Mouse (Mus musculus) gonadal fat pad, adult 2 months (tissue): Measurements from ENCODE around the gene Cep128. TPM values are rescaled to one million over a fixed set of nuclear protein-coding genes. Genes with fewer than 3 reads are reported as not detected.
A peak's percentile ranks its signal among the peaks of the same experiment; 100 is the strongest.
"Not testable (repeated sequence)": the region's sequence is repeated elsewhere in the genome, so short reads cannot be mapped to it uniquely, and the experiment has no call there.

Source experiments
- DNase-seq: peaks from one replicate; pipeline ENCODE4 v3.0.0-alpha.2; 2012; ENCODE audit warnings: low read depth
- polyA plus RNA-seq: library from polyadenylated mRNA; depleted of rRNA; stranded (reverse); fragments of >200 nt; gene quantifications from 2 replicates; pipeline ENCODE4 v1.2.3, GENCODE M21; 2012; rRNA removed

Gene Cep128
- 2.8 and 4.0 TPM in 2 replicates for polyA plus RNA-seq

- DNase-seq, result peak; percentile 70
Observed at GRCm38 (mm10) chr12:91384281-91385017, at the start of gene Cep128, which contains the start of gene Tshr. TSS of gene Cep128 (minus strand) at chr12:91384409. TSS of gene Tshr (plus strand) at chr12:91384563.

GRCm38 (mm10) chr12:91427129-91427528 is 42.9 kb upstream of the Cep128 start:
- DNase-seq, result no peak

DNA sequence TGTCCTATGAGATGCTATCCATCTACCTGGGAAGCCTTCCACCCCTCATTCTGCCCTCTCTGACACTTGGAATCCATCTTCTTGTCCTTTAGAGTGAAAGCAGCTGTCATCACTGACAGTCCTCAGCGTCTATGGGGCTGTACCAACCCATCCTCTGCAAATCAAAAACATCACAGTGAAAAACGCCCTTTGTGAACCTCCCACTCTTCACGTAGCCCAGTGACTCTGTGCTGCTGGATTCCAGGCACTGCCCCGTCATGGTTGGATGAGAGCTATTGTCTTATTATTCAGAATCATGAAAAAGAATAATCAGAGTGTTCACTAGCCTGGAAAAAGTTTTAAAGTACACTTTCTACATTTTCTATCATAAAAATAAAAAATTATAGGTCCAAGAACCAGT is 42.3 kb upstream of the Cep128 start:
- no peak for DNase-seq

DNA sequence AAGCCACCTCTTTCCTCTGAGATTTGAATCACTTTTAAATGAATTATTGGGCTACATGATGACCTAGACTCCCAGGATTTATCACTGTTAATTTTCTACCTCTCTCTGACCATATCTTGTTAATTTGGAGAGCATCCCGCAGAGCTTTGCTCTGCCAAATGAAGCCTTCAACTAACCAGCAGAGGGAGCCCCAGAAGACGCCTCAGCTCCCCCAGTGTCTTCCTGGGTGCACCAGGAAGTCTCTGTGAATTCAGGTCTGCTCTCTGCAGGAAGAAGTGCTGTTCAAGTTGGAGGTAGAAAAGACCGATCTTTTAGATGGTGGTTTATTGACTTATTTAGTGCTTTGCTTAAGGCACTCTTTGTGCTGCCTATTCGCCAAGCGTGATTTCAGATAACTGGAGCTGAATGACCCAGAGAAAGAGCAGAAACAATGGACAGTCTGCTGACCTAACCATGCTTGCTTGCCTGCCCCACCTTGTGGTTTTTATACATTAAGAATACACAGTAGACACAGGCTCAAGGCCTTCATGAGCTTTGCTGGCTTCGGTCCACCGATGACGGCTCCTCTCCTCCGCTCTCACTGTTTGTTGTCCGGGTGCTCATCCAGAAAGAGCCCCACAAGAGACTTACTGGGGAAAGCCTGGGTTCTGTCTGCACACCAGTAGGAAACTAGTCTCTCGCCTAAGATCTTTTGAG is 39.1 kb upstream of the Cep128 start:
- no peak for DNase-seq

- no peak for DNase-seq
Observed at GRCm38 (mm10) chr12:91421272-91421671, 37.1 kb upstream of the Cep128 start.

GRCm38 (mm10) chr12:91418791-91419190 is 34.6 kb upstream of the Cep128 start:
- DNase-seq, result no peak

- DNase-seq, result no peak
Observed at GRCm38 (mm10) chr12:91416828-91417227, 32.6 kb upstream of the Cep128 start.

DNA sequence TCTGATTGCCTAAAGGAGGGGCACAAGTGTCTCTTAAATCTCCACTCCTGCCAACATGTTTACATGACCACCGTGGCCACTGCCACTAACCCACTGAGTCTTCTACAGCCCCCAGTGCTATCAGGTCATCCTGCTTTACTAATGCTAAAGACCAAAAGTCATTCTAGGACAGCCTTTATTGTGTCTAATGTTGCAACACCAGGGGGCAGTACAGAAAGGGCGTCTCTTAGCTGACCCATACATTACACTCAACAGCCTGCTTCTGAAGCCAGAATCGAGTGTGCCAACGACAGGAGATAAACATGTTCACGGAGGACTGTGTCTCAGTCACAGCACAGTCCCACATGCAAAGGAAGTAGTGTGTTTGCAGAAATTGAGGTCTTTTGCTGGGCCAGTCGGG is 30.9 kb upstream of the Cep128 start:
- DNase-seq, result no peak

DNA sequence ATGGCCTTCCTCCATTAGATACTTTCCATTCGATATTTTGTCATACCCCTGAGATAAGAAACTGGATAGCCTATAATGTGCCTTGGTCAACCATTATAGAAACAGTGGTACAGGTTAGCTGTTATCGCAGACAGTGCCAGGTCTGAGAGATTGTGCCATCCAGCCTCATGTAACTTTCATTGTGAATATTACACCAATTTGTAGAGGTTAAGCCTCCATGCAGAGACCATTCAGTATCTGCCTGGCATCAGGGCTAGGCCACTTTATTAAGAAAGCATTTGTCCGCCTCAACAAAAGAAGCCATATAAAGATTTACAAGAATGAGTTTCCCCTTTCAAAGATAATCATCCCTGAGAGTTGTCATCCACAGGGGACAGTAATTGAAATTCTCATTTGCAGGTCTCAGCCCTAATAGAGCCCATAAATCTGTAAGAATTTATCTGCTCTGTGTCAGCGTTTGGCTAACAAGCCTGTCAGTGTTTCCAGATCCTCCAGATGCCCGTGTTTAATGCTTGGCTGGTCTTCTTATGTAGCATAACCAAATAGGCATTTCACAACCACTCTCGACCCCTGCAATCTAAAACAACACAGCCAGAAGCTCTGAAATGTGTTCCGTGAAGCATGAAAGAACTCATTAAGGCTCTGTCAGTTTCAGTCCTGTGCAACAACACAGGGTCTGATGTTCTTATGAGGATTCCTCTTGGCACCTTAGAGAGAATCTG is 28.4 kb upstream of the Cep128 start:
- DNase-seq, result no peak

- no peak for DNase-seq
Observed at GRCm38 (mm10) chr12:91410306-91410705, 26.1 kb upstream of the Cep128 start.

DNA sequence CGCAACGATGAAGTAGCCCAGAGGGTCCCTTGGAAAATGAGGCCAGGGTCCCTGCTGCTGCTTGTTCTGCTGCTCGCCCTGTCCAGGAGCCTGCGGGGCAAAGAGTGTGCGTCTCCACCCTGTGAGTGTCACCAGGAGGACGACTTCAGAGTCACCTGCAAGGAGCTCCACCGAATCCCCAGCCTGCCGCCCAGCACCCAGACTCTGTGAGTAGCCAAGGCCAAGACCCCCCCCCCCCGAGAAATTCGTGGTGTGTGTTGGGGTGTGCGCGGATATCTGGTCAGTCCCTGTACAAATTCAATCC is 16.8 kb upstream of the Cep128 start:
- no peak for DNase-seq

- no peak for DNase-seq
Observed at GRCm38 (mm10) chr12:91400232-91401048, 16.2 kb upstream of the Cep128 start.

DNA sequence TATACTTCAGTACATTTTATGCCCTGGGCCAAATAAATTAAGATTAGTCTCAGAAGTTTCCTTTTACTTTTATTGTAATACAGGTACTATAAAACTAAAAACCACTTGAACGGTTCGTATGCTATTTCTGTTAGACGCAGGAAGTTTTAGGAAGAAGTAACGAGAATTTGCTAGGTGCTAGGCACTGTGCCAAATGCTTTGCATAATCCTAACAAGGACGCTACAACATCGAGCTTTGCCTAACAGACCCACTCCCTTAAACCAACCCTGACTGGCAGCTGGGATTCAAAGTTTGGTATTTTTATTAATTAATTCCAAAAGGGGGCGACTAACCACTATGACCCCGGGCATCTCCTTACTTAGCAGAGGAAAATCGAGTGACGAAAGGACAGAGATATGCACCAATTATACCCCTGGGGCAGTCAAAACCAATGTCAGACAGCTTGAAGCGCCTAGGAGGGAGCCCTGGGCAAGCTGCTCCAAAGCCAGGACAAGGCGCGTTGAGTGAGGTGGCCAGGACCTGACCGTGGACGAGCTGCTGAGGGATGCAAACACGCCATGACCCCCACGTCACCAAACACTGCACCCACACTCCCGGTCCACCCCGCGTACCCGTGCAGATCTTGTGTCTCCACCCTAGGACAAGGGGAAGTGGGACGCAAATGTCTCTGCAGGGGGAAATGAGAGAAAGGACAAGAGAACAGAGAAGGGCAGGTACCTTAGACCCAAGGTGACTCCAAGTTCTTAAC is 519 bp downstream of the Cep128 start:
- DNase-seq, result no peak

- DNase-seq, result no peak
Observed at GRCm38 (mm10) chr12:91369173-91369572, 15.0 kb downstream of the Cep128 start.

DNA sequence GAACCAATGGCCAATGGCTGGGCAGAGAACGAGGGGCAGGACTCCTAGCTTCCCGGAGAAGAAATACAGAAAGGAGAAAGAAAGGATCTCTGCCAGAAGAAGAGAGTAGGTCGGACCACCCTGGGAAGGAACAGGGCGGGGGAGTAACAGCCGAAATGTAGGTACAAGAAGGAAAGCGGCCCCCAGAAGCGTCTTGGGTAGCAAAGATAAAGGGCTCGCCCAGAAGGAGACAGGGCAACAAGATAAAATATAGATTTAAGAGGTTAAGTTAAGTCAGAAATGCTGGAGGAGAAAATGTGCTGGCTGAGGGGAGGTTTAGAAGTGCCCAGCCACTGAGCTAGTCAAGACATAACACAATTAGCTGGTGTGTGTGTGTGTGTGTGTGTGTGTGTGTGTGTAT is 30.4 kb downstream of the Cep128 start:
- DNase-seq, result no peak

- DNase-seq, result not testable (repeated sequence)
Observed at GRCm38 (mm10) chr12:91338656-91339055, 45.6 kb downstream of the Cep128 start.

GRCm38 (mm10) chr12:91327527-91327926 is 56.7 kb downstream of the Cep128 start:
- DNase-seq, result no peak

DNA sequence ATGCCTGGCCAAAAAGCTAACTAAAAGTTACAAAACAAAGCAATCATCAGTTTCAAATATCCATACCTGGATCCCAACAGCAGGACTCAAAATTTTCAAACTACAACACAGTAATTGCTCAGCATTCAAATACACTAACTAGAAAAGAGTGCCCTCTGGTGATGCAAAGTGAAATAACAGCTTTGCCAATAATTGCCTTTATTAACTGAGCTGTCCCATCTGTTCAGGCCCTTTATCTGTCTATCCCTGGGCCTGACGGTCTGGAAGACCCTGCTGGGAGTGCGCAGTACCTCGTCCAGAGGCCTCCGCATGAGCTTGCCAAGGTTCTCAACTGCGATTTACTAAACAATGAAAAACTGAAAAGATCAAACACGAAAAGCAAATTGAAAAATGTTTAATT is 58.1 kb downstream of the Cep128 start:
- DNase-seq, result no peak

GRCm38 (mm10) chr12:91315026-91315425 is 69.2 kb downstream of the Cep128 start:
- DNase-seq, result no peak

- DNase-seq, result no peak
Observed at GRCm38 (mm10) chr12:91313974-91314587, 70.1 kb downstream of the Cep128 start.

DNA sequence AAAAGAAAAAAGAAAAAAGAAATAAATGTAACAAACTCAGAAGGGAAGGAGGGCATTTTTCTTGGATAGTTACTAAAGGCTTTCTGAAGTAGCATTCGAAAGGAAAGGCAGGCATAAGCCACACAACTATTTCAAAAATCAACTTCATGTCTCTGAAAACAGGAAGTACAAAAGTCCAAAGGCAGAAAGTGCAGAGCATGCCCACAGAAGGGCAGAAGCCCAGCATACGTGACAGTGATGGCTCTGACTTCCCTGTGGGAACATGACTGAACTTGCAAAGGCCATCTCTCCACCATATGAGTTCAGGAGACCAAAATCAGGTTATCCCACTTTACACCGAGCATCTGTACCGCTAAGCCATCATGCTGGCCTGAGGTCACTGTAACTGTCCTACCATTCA is 71.6 kb downstream of the Cep128 start:
- DNase-seq, result no peak
